Mouse (Mus musculus): Measurements from ENCODE around the gene Islr.
"Not testable (repeated sequence)": the region's sequence is repeated elsewhere in the genome, so short reads cannot be mapped to it uniquely, and the experiment has no call there.

Gene Islr

GRCm38 (mm10) chr9:58203516-58204447, at the start of gene Islr, which contains the start of gene Islr2:
Islr (minus strand) TSS chr9:58204306.
Islr2 (minus strand) TSS chr9:58204319.
- DNase-seq = peak; percentile 58 to 60

DNA sequence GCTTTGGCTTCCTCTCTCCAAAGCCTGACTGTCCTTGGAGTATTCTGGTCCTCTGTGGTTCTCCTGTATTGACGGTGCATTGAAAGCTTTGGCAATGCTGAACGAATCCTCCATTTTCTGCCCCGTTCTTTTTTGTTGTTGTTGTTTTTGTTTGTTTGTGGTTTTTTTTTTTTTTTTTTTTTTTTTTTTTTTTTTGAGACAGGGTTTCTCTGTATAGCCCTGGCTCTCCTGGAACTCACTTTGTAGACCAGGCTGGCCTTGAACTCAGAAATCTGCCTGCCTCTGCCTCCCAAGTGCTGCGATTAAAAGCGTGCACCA, 49.7 kb upstream of the Islr start:
- not testable (repeated sequence) for DNase-seq

GRCm38 (mm10) chr9:58253033-58253804, 49.1 kb upstream of the Islr start, which contains the start of gene Stoml1:
Stoml1 (plus strand) TSS chr9:58253164.
- peak; percentile 94 for DNase-seq

GRCm38 (mm10) chr9:58250730-58251129, 46.6 kb upstream of the Islr start:
- DNase-seq = not testable (repeated sequence)

DNA sequence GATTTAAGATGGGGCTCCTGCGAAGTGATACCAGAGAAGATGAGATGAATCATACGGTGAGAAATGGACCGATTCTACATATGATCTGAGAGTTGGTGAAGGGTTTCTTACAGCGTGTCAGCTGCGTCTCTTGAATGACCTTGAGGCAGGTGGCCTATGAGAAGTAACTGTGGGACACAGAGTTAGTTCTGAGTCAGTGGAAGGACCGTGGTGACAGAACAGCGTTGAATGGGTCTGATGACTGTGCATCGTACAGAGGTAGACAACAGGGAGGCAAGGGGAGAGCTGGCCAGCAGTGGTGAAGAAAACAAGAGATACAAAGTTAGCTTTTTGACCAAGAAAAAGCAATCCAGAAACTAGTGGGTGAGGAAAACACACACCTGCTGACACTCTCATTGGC, 46.2 kb upstream of the Islr start:
- DNase-seq = no peak

DNA sequence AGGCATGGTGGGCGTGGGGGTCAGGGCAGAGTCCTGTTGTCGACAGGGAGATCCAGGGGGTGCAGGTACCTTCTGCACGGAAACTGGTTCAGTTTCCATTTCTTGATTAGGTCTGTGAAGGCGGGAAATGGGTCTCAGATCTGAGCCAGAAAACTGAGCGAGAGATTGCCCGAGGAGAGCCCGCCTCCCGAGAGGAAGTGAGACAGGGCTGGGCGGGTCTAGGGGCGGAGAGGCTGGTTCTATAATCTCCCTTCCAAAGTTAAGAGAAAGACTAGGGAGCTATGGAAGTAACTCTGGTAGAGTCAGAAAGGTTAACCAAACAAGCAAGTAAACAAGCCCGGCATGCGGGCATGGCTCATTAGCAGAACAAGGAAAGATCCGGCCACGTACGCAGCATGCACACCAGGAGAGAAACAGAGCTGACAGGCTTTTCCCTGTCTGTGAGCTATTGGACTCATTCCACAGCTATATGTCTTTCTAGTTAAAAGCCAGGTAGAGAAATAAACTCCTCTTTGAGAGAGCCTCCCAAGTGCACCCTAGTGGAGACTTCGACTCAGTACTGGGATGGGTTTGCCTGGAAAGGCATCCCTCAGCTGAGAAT, 45.6 kb upstream of the Islr start, which contains the start of gene Pml:
TSS of gene Pml (minus strand) at position 195 of the 601 bp plus-strand sequence.
- peak; percentile 72 to 79 for DNase-seq

GRCm38 (mm10) chr9:58248746-58249413, 44.8 kb upstream of the Islr start:
- DNase-seq = no peak

DNA sequence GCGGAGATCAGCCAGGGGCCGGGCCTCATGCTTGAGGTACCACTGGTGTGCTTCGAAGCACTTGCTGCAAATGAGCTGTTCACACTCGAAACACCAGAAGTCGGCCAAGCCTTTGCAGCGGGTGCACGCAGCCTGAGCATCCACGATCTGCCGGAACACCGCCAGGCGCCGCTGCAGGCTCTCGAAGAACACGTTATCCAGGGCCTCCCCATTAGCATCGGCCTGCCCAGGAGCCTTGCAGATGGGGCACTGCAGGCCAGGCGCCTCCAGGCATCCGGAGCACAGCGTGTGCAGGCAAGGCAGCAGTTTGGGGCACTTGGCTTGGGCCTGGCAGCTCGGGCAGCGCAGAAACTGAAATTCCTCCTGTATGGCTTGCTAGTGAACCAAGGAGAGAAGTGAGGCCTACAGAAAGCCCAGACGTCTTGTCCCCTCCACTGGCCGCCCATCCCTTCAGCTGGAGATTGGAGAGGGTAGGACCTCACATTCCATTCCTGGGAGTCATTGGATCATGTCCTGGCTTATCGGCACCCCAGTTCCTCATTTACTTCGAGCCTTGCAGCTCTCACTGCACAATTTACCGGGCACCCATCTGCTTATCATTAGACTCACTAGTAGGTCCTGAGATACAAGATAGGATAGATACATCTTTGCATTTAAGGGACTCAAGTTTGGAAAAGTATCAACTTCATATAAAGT, 43.1 kb upstream of the Islr start:
- DNase-seq = peak; percentile 85 to 86

GRCm38 (mm10) chr9:58246083-58246591, 42.0 kb upstream of the Islr start:
- DNase-seq = no peak

GRCm38 (mm10) chr9:58243696-58244095, 39.6 kb upstream of the Islr start:
- no peak for DNase-seq

DNA sequence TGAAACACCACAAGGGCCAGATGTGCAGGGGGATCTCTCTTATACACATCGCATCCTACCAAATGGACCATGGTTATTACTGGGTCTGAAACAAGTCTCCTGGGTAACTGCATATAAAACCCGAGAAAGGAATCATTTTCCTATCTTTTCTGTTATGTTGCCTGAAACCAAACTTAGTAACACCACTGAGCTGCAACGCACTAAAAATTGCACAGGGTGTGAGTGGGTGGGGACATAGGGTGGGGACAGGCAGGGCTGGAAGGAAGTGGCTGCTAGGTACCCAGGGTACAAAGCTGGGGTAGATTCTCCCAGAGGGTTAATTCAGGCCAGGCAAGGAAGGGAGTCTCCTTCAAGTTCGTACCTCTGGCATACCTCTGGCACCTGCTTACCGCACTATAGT, 38.6 kb upstream of the Islr start:
- no peak for DNase-seq

GRCm38 (mm10) chr9:58241780-58242485, 37.8 kb upstream of the Islr start:
- no peak for DNase-seq

- no peak for DNase-seq
Measured at GRCm38 (mm10) chr9:58234502-58235015, 30.5 kb upstream of the Islr start.

DNA sequence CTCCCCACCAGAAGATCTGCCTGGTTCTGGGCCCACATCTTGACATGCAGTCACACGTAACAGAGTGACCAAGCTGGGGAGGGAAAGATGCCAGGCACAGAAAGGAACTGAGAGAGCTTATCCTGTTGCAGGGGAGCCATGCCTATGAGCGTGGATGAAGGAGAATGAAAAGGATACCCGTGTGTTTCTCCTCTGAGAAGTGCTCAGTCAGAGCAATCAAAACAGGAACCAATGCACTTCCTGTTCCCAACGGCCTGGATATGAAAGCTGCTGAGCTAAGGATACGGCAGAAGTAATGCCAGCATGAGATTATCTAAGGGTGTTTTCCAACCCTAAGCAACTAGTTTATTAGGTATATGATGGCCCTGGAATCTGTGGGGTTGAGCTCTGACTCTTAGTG, 28.3 kb upstream of the Islr start:
- no peak for DNase-seq

DNA sequence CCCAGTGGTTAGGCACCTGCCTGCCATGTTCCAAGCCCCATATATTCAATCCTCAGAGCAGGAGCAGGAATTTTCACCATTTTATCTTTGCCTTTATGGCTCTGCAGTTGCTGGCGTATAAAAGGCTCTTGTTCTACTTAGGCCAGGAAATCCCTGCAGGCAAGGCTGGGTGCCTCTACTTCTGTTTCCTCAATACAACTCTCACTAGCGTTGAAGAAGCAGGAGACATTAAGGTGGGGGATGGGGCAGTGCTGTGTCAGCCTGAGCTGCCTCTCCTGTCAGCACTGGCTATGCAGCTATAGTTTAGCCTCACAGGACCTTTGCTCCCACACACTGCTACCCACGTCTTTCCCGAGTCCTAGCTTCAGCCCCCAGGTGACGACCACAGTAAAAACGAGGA, 27.6 kb upstream of the Islr start:
- no peak for DNase-seq

DNA sequence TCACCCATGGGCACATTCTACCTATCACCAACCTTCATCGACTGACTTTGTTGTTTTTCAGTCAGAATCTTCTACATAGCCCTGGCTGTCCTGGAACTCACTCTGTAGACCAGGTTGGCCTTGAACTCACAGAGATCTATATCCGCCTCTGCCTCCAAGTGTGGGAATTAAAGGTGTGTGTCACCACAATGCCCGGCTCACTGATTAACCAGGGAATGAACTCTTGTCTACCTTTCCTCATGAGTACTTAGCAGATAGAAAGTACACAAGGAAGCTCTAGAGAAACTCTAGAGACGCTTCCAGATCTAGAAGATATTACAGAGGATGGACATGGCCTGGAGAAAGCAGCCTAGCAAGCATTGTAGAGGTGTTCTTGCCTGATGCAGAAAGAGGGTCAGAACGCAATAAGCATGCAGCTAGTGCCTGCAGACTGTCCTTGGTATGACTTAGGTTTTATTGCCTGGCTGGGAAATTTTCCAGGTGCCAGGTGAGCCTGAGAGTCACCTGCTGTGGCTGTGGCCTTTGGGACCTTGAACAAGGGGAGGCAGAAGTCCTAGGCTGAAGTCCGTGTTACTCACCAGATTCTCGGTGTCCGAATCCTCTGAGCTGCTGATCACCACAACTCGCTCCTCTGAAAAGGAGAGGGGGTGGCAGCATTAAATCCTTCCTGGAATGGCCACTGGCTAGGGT, 24.8 kb upstream of the Islr start:
- DNase-seq = no peak

DNA sequence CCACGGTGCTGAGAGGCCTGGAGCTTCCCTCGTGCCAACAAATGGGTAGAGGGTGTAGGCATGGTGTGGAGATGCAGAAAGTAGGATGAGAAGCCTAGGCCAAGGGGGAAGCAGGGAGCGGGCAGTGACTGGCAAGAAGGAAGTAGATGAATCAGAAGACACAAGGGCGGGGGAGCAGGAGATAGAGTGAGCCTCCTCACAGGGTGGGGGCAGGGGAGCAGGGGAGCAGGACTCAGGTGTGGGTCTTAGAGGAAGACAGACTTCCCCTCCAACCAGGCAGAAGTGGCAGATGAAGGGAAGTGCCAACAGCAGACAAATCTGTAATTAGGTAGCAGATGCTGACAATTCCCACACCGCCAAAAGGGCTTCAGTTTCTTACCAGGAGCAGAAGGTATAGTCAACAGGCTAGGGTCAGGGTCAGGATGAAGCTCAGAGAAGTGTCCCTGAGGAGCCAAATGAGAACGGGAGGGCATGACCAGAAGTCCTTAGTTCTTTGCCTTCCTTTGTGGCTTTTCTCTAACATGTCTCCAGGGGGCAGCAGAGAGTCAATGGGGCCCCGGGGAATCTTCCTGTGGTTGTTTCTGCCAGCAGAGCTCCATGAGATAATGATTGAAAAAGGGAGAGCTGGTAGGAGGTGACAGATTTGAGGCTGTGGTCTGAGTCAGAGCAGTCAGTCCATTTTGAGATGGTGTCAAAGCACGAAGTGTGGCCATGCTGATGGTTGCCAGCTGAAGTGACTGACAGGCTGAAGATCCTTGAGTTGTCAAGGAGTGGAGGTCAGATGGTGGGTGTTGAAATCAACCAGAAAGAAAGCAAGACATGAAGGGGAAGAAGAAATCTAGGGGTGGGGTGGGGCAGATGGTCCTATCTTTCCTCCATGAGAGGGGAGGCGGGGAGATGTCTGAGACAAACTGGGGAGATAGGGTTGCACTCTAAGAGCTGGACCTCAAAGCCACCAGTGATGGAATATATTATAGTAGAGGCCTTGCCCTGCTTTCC, 22.1 kb upstream of the Islr start:
- DNase-seq = peak; percentile 46 to 53

DNA sequence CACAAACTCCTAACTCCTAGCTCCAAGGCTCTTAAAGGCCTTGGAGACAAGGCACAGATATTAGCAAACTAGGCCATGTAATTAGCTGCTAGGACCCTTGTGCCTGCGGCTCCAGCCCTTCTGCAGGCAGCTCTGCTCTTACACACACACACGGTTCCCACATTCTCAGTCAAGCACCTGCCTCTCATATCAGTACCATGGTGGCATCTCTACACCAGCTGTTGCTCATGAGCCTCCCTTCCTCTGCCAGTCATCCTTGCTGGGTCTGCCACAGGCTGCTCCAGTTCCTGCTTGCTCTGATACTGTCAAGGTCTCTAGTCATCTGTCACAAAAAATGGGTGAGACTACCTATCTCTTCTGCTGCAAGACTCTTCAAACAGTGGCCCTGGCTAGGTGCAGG, 20.2 kb upstream of the Islr start:
- DNase-seq = no peak
